Mouse (Mus musculus) gastrocnemius, postnatal 4 days (tissue): ENCODE results near the gene Slpi. TPM values are rescaled to one million over a fixed set of nuclear protein-coding genes. Genes with fewer than 3 reads are reported as not detected.
A peak's percentile ranks its signal among the peaks of the same experiment; 100 is the strongest.

Experiments used
- DNase-seq, 2 experiments: peaks; one replicate each; pipeline ENCODE4 v3.0.0; 2021 to 2022; ENCODE audit warnings: low spot score in 2 of 2, mixed read lengths in 2 of 2
- long read RNA-seq, 2 experiments: library from polyadenylated mRNA; stranded (forward); transcript quantifications; one replicate each; pipeline ENCODE4 v2.0.0; 2021
- total RNA-seq, 2 experiments: library from RNA; stranded (reverse); gene quantifications; 2 replicates each; pipeline ENCODE4 v1.2.3; 2021

Gene Slpi
- total RNA-seq = under 1 TPM; 0.57 to 0.76 TPM
- long read RNA-seq, experiment 1 = 0 reads
- long read RNA-seq, experiment 2 = 0 reads

DNA sequence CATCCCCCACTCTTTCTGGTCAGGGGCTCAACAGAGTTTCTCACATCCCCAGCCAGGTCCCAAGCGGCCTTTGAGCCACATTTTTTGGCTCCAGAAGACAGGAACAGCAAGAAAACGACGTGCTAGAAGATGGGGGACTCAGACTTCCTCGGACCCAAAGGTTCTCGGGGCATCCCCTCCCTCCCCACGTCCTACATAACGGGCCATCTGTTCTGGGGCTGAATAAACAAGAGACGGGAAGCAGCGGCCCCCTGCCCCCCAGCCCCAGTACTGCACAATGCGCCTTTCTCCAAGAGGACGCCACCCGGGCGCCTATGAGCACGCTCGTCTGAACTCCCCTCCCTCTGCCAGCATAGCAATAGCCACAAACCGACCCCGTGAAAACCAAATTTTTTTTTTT is at the start of gene Slpi:
Gene Slpi (minus strand): TSS at position 76 of the 400 bp plus-strand sequence.
- no peak for DNase-seq

DNA sequence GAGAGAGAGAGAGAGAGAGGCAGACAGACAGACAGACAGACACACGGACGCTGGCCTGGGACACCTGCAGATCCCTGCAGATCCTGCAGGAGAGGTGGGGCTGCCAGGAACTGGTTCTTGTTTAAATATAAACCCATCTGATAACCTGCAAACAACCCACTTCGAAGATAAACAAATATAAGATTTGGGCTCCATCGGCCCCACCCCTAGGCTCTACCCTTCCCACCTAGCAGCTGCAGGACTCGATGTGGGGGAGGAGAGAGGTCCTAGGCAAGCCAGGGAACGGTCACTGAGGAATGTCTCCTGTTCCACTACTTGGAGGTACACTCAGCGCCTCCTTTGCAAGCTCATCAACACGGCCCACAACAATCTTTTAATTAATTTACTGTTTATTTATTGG is 49.4 kb upstream of the Slpi start:
- no peak for DNase-seq

DNA sequence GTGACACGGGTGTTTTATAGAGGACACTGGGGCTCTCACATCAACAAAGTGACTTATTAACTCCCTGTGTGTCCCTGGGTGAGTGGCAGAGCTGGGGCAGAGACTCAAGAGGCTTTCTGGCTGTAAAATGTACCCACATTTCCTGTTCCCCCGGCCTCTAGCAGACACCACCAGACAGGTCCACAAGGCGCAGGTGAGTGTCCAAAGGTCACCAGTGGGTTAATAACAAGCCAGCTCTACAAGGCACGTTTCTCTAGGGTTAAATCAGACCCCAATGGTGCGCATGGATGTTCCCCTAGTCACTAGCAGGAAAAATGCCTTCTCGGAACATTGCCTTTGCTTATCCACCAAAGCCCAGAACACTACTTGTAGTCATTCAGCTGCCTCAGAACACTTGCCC is 48.8 kb upstream of the Slpi start:
- DNase-seq = no peak

DNA sequence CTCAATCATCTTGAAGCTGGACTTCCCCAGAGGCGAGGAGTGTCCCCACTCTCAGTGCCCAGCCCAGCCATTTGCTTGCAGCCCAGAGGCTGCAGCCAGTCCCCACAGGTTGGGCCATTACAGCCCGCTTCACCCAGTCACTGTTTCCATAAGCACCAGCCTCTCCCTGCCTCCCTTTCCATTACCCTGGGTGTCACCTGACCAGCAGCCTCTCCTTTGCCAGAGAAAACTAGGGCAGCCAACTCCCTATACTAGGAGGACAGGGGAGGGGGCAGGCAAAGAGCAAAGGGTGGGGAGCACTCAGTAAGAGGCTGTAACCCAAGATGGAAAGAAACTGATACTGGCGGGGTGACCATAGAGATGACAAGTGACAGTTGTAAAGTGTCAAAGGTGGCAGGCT is 48.1 kb upstream of the Slpi start:
- DNase-seq = peak in 1 of 2 experiments; percentile 32

DNA sequence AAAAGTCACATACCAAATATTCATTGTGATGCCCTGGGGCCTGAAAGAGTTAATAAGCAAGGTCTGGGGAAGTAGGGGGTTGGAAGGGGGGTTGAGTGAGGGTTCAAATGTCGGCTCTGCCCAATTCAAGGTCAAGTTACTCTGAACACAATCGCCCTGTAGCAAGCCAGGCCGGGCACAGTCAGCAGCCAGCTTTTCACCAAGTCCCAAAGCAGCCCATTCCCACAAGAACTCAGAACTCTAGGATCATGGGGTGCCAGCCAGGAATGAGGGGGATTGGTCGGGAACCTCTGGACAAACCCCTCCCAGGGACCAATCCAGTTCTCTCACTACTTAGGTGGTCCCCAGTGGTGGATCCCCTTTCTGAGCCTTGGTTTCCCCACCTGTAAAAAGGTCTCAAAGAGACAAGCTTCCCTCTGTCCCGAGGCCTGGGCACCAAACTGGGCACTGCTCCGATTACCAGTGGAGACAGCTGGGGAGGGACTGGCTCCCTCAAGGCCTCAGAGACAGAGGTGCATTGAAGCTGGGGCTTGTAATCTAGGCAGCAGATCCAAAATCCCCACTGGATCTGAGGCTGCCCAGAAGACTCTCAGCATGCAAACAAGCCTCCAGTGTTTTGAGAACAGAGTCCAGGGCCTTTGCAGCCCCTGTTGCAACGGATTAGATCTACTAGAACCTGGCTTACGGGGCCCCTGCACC is 47.5 kb upstream of the Slpi start:
- DNase-seq = no peak

DNA sequence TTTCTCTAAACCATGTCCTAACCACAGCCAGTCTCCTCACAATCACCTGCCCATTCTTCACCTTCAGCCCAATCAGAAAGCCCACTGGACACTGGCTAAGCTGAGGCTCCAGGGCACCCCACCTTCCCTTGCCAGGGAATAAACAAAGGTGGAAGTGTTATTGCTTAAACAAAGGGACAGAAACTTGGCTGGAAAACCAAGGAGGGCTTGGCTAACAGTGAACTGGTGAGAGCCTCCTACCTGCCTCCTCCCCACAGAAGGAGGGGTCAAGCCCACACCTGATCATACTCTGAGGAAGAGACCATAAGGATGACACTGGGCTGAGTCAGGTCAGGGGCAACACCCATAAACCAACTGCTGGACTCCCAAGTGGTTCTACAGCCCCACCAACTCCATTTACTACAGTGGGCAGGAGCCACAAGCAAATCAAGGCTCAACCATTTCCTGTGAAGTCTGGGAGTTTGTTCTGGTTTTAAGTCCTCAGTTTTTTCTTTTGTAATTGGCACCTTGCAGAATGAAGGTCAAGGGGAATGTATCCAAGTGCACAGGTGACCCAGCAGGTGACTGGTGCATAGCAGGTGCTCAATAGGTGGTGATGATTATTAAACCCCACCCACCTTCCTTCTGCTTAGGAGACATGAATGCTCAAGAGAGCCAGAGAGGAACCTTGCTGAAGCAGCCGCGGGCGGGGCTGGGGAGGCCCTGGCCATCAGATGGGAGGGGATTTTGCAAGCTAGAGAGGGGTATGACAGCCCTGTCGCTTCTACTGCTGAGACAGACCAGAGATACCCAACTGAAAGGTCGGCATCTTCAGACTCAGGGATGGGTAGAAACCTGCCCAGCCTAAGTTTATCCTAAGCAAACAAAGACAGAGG is 46.6 kb upstream of the Slpi start:
- DNase-seq = no peak

DNA sequence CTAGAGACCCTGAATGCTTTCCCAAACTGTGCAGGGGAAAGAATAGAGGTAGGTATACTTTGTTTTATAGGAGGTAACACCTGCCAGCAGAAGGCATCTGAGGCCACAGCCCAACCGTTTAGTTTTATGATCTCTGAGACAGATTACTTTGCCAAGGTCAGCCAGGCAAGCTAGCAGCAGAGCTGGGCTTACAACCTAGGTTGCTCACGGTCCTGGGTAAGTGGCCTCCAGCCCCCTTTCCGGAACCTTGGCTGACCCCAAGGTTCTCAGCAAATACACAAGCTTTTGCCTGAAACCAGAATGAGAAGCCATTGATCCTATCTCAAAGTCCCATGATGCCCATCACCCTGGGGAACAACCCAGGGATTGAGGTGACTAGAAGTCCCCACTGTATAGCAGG is 45.8 kb upstream of the Slpi start:
- DNase-seq = no peak

DNA sequence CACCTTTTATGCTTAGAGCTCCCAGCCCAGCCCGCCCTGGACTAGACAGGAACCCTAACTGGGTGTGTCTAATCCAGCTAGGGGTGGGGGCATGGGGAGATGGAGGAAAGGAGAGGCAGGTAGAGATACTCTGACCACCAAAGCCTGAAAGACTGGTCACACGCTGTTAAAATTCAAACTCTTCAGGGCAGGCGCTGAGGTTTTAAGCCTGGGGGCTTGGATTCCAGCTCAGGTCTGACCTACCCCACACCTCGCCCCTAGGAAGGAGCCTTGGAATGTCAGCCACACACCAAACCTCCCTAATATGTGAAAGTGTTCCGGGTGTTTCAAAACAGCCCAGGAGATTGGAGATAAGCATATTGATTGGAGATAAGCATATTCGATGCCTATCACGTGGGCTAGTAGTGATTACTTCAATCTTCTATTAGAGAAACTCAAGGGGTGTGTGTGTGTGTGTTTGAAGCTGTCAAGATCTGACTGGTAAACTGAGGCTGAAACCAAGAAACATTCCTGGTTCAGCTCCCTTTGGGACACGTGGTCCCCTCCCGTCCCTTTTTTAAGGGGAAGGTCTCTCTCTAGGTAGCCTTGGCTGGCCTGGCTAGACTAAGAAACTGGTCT is 44.5 kb upstream of the Slpi start:
- DNase-seq = no peak

DNA sequence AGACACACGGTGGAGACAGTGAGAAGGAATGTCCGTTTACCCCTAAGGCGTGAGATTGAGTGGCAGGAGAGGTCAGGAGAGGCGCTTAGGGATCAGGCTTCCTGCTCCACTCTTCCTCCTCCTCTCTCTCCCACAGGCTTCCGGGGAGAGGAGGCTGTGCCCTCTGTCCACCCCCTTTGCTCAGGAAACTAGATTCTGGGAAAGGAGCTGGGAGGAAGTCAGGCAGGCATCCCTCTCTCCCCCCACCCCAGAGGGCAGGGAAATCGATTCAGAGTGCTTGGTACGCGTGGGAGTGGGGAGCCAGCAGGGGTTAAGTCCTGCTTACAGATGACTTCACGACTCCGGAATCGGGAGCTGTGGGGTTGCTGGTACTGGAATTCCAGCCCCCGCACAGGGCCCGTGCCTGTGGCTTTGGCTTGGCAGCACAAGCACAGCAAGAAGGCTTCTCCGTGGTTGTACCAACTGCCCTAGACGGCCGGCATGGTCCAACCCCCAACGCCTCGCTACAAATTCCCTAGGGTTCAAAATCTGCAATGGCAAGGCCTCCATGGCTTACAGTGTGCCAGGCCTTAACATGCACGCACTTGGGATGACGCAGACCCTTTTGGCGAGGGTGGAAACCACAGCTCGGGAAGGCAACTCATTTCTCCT is 43.8 kb upstream of the Slpi start:
- peak in 1 of 2 experiments; percentile 48 for DNase-seq

DNA sequence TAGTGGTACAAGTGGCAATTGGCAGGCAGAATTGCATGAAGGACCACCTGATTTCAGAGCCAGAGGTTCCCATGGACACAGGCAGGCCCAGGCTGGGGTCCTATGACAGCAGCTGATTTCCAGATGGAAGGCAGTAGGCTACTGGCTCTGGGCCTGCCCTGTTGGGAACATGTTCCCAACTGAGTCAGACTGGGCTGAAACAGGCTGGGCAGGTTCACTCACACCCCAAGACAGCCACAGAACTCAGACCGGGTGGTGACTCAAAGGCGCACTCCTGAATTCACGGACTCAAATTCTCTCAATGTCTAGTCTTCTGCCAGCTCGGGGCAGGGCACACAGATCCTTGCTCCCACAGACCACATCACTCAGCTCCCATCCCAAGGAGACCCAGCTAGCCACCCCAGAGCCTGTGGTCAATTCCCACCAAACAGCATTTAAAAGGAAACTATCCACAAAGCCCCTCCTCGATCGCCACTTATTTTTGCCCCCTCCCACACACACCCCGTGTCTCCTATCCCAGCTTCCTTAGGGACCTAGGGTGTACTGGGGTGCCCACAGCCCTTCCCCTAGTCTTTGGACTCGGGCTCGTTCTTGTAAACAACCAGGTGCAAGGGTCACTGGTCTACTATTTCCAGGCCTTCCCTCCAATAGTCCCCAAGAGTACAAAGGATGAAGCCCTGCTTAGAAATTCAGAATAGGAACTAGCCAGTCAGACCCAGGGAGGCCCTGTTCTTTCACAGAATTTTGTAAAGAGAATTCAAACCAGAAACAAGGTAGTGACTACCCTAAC is 43.0 kb upstream of the Slpi start:
- no peak for DNase-seq

DNA sequence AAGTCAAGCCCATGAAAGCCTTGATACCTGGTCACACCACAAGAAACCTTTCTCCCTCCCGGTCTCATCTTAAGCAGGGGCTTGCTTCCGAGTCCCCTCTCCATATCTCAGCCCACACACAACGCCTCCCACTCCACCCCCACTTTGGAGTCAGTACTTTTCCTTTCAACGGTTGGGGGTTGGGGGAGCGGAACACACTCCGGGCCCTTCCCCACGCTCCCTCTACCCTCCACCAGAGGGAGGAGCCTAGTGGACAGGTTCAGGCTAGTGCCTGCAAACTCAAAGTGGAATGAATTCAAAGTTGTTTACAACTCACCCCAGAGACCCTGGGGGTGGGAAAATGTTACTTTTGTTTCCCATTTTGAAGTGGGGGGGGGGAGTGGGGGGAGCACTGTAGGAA is 41.8 kb upstream of the Slpi start:
- no peak for DNase-seq

DNA sequence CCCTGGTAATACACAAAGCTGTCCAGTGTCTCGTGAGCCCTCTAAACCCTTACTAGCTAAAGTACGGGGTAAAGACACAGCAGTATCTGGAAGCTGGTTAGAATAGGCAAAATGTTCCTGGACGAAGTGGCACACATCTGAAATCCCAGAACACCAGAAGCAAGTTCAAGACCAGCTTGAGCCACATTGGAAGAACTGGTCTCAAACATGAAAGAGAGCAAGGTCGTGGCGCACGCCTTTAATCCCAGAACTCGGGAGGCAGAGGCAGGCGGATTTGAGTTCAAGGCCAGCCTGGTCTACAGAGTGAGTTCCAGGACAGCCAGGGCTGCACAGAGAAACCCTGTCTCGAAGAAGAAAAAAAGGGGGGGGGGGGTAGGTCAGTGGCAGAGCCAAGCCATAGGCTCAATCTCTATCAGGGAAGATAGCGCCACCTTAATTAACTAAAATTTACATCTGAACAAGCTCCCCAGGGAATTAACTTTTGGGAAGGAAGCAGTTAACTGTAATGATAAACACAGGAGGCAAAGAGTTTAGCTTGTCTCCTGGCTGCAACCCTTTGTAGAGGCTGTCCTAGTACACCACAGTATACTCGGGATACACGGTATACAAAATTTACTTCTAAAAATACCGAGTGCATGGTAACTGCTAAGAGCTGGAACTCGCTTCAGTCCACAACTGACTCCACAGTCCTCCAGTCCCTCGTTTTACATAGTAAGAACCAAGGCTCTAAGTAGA is 41.2 kb upstream of the Slpi start:
- DNase-seq = no peak

DNA sequence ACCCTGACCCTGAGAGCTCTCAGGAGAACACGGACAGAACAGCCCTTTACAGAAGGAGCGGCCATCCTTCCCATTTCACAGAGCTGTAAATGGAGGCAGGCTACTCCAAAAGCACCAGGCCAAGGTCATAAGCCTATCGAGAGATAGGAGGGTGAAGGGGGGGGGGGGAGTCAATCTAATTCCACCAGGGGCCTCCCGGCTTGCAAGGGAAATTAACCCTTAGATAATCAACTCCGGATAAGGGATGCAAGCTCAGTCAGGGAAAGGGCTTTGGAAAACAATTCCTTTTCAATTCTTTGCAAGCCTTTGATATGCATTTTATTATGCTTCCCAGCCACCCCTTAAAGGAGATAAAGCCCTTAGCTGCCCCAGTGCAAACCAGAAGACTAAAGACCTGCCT is 39.6 kb upstream of the Slpi start:
- DNase-seq = no peak

DNA sequence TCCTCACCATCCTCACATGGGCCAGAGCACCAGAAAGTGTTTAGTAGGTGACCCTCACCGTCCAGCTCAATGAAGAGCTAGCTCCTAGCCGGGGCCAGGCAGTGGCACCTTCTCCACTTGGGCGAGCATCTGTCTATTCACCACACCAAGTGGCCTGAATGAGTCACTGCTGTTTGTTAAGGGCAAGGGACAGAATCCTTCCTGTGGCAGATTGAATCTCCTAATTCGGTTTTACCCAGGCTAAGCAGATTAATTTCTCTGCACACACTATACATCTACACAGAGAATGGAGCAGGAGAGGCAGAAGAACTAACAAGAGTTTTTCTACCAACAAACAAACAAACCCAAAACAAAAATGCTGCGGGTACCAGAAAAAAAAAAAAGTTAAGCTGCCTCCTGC is 38.1 kb upstream of the Slpi start:
- no peak for DNase-seq

DNA sequence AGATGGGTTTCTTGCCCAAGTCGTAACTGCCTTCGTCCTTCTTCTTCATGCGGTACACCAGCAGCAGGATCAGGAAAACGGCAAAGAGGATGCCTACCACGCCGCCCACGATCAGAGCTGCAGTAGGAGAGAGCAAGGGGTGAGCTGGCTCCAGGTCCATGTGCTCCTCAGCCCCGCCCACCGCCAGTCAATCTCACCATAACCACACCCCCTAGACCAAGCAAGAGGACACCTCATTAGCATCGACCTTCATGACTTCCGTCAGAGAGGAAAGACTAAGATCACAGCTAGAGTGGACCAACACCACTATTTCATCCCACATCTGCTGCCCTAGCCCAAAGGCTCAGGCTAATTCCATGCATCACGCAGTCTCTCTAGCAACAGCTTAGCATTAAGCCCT is 37.2 kb upstream of the Slpi start:
- no peak for DNase-seq

DNA sequence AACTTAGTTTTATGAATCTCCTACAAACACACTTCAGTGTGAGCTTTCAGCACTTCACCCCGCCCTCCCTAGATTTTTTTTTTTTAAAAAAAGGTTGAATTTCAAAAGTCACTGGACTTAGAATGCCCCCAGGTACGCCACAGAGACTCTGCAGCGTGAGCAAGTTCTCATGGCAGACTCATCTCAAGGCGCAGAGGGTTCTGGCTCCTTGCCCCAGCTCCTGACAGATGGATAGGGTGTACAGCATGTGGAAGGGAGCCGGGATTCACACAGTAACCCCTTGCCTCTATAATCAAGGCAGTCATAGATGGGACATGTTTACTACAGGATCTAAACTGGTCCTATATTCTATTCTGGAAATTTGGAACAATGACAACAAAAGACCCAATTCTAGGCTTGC is 36.5 kb upstream of the Slpi start:
- no peak for DNase-seq

DNA sequence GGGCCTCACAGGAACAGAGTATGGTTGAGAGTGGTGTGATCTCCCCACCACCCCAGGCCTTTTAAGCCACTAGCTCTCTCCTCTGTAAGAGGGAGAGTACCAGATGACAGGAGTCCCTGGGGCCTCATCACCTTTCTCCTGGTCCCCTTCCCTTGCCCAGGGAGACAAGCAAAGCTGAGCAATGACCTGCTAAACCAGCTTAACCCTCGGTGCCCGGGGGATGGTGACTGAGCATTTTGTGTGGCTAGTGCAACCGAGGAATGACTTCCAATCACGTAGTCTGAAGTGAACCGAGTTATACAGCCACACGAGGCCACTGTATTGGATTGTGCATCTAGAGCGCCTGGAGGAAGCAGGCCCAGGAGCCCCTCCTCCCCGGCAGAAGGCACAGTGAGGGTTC is 35.5 kb upstream of the Slpi start:
- no peak for DNase-seq

DNA sequence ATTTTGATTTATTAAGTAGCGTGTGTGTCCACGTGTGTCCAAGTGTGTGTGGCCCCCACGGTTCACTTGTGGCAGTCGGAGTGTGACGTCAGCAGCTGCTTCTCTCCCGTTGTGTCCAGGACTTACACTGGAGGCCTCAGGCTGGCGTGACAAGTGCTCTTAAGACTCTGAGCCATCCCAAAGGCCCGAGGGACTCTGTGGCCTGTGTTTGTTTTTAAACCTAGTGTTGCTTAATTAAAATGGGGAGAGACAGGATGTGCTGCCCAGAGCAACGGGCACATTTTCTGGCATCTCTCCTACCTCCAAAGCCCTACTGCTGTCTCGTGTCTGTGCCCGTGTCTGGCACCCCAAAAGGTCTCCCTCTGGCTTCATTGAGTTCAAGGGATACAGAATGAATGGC is 34.6 kb upstream of the Slpi start:
- no peak for DNase-seq

DNA sequence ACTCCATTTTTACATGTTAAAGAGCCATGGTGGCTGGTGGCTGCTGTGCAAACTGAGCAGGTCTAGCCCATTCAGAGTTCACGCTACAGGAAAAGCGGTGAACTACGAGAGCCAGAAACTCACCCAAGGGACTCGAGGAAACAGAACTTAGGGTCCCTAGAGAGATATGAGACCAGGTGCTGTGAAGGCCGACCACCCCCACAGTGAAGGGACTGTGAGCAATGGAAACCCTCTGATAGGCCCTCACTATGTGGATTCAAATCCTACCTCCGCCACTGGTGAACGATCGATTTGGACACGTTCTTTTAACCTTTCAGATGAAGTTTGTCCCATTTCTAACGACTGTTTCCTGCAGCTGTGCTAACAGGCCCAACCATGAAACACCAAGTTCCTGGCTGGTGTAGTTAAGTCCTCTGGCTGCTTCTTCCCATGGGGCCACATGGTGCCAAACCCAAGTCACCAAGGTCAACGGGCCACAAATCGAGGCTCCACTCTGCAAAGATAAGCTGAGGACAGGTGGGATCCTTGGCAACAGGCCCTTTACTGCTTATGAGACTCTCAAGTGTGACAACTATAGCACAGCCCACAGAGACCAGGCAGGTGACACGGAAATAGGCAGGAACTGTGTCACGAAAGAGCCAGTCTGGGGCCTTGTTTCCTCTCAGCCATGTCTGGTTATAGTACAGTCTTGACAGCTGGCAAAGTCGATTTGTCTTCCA is 33.9 kb upstream of the Slpi start:
- DNase-seq = no peak

DNA sequence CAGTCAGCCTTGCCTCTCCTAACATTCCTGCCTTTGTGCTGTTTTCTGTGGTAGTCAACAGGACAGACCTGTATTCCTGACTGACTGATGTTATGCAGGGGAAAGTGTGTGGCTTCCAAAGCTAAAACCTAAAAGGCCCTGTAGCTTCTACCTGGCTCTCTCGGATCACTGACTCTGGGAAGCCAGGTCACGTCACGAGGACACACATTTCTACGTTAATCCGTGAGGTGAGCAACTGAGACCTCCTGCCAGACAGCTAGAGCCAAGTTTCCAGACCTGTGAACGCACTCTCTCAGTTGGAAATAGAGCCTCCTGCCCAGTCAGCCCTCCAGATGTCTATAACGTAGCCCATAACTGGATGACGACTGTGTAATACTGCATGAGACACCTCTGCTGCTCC is 33.1 kb upstream of the Slpi start:
- DNase-seq = no peak
